Mouse (Mus musculus): ENCODE measurements around the gene Eid3. TPM values are rescaled to one million over a fixed set of nuclear protein-coding genes. Genes with fewer than 3 reads are reported as not detected.

Gene Eid3
- total and polyA plus RNA-seq, 2 experiments: 0.50 to 2.3 TPM

- no peak for TF ChIP-seq POLR2A (IDR thresholded peaks at IDR 0.05; ENCODE audit: extremely low read depth, insufficient read depth, low read length)
- TF ChIP-seq CTCF (IDR thresholded peaks at IDR 0.05; ENCODE audit: low read depth, low read length): no peak
- H3K27ac ChIP-seq (replicated peaks; ENCODE audit: insufficient read depth, low read depth, low read length): no peak overlapping the region
- H3K4me3 ChIP-seq (ENCODE audit: insufficient read depth, low read depth, low read length): no peak overlapping the region
- H3K9ac ChIP-seq (ENCODE audit: low read depth, low read length): no peak overlapping the region
- DNase-seq (ENCODE audit: extremely low read depth, low read depth, low spot score): no peak
- no peaks in the 10 kb centered on the region for H3K36me3 ChIP-seq (ENCODE audit: control insufficient read depth, insufficient read depth, low read length)
- WGBS: 78% methylated on average over 6 of the region's 6 CpGs
- no peaks in the 10 kb centered on the region for H3K4me1 ChIP-seq (ENCODE audit: control insufficient read depth, insufficient read depth, low read length)
- no peaks in the 10 kb centered on the region for H3K27me3 ChIP-seq (ENCODE audit: control insufficient read depth, insufficient read depth, low read length)
- H3K79me2 ChIP-seq (ENCODE audit: control insufficient read depth, insufficient read depth, low read length): no peaks in the 10 kb centered on the region
These were observed 47.3 kb downstream of the Eid3 start for GRCm38 (mm10) chr10:82913772-82914171.

Other genes starting within 250 kb of the Eid3 start
- 18.1 and 24.3 TPM in 2 replicates for gene 1190007I07Rik, start 243.4 kb upstream of the Eid3 start, total RNA-seq (2014; rRNA removed)
- 42.0 and 48.5 TPM in 2 replicates for gene 1190007I07Rik, start 243.4 kb upstream of the Eid3 start, polyA plus RNA-seq (2012; rRNA removed)
- gene Tdg, start 236.8 kb upstream of the Eid3 start, total RNA-seq (2014; rRNA removed): 10.7 and 12.4 TPM in 2 replicates
- 8.8 and 9.7 TPM in 2 replicates for gene Tdg, start 236.8 kb upstream of the Eid3 start, polyA plus RNA-seq (2012; rRNA removed)
- gene Glt8d2, start 176.0 kb upstream of the Eid3 start, total RNA-seq (2014; rRNA removed): 0.18 and 0.34 TPM in 2 replicates
- gene Glt8d2, start 176.0 kb upstream of the Eid3 start, polyA plus RNA-seq (2012; rRNA removed): not detected in 2 replicates
- gene Hcfc2, start 170.5 kb upstream of the Eid3 start, total RNA-seq (2014; rRNA removed): 10.0 and 12.2 TPM in 2 replicates
- 4.4 and 5.6 TPM in 2 replicates for gene Hcfc2, start 170.5 kb upstream of the Eid3 start, polyA plus RNA-seq (2012; rRNA removed)
- 30.8 and 34.8 TPM in 2 replicates for gene Nfyb, start 102.5 kb upstream of the Eid3 start, total RNA-seq (2014; rRNA removed)
- 29.0 and 30.2 TPM in 2 replicates for gene Nfyb, start 102.5 kb upstream of the Eid3 start, polyA plus RNA-seq (2012; rRNA removed)
- 71.2 and 83.2 TPM in 2 replicates for gene Txnrd1, start 32.7 kb upstream of the Eid3 start, total RNA-seq (2014; rRNA removed)
- gene Txnrd1, start 32.7 kb upstream of the Eid3 start, polyA plus RNA-seq (2012; rRNA removed): 50.4 and 51.9 TPM in 2 replicates
- 0.09 and 0.34 TPM in 2 replicates for gene Chst11, start 118.9 kb downstream of the Eid3 start, total RNA-seq (2014; rRNA removed)
- 0.15 and 0.16 TPM in 2 replicates for gene Chst11, start 118.9 kb downstream of the Eid3 start, polyA plus RNA-seq (2012; rRNA removed)